Mouse (Mus musculus): ENCODE data around the gene Prkch. TPM values are rescaled to one million over a fixed set of nuclear protein-coding genes. Genes with fewer than 3 reads are reported as not detected.

Gene Prkch
- polyA plus RNA-seq, 1 experiment from 2014 or later, result 11.3 TPM

DNA sequence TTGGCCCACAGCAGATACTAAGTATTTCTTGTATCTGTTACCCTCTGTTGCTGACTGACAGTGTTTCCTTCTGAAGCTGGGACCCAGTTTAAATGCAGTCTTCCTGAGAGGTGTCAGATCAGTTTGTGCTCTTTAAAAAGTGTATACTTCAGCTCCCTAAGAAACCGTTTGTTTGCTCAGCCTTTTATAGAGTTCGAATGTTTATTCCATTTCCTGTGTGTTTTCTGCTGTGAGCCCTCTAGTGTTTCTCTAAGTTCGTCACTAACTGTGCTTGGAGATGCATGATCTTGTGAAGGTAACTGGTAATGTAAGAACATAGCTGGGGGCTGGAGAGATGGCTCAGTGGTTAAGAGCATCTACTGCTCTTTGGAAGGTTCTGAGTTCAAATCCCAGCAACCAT, 27.1 kb downstream of the Prkch start:
- no peaks in the 10 kb centered on the region for H3K9me3 ChIP-seq (replicated peaks)
- WGBS, result 65% methylated on average over 3 of the region's 3 CpGs
- H3K9ac ChIP-seq, result no peak overlapping the region
- no peak overlapping the region for H3K4me2 ChIP-seq
- H3K36me3 ChIP-seq, result no peaks in the 10 kb centered on the region
- no peak for ATAC-seq (replicated peaks; ENCODE audit: insufficient number of reproducible peaks, insufficient read depth, low FRiP score, low read depth)
- H3K27me3 ChIP-seq, result no peaks in the 10 kb centered on the region
- H3K27ac ChIP-seq, result no peak overlapping the region
- H3K4me1 ChIP-seq (replicated peaks), result peaks cover 25% of the 10 kb centered on the region
- no peak overlapping the region for H3K4me3 ChIP-seq

DNA sequence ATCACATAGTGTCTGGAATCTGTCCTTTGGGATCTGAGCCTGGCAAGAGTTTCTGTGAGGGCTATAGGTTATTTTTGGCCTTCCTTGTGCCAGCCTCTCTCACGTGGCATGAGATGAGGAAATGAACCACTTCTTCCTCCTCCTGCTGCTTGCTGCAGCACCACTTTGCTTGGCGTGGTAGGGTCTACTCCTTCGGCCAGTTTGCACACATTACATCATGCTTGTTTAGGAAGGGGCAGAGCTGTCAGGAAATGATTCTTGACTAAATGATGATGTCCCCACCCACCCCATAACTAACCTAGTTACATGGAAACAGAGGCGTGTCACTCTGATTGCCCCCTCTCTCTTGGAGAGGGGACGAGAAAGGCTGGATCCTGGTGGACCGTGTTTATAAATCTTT, 28.6 kb downstream of the Prkch start:
- ATAC-seq (replicated peaks; ENCODE audit: insufficient number of reproducible peaks, insufficient read depth, low FRiP score, low read depth), result no peak
- no peaks in the 10 kb centered on the region for H3K36me3 ChIP-seq
- no peaks in the 10 kb centered on the region for H3K9me3 ChIP-seq (replicated peaks)
- no peak overlapping the region for H3K4me3 ChIP-seq
- peaks cover 33% of the 10 kb centered on the region for H3K4me1 ChIP-seq (replicated peaks)
- H3K27me3 ChIP-seq, result no peaks in the 10 kb centered on the region
- no peak overlapping the region for H3K4me2 ChIP-seq
- WGBS, result 61% methylated on average over 6 of the region's 6 CpGs
- H3K9ac ChIP-seq, result no peak overlapping the region
- no peak overlapping the region for H3K27ac ChIP-seq

GRCm38 (mm10) chr12:73617652-73618051, 33.1 kb downstream of the Prkch start:
- no peaks in the 10 kb centered on the region for H3K9me3 ChIP-seq (replicated peaks)
- peak overlapping the region; percentile 24 for H3K4me2 ChIP-seq
- no peaks in the 10 kb centered on the region for H3K36me3 ChIP-seq
- H3K27ac ChIP-seq, result 0 out of 2 replicates have a peak overlapping the region, but pooled peaks have one; percentile 0
- 23% methylated on average over 10 of the region's 10 CpGs for WGBS
- no peaks in the 10 kb centered on the region for H3K27me3 ChIP-seq
- H3K4me3 ChIP-seq, result no peak overlapping the region
- peak; percentile 60 for ATAC-seq (replicated peaks; ENCODE audit: insufficient number of reproducible peaks, insufficient read depth, low FRiP score, low read depth)
- peaks cover 16% of the 10 kb centered on the region for H3K4me1 ChIP-seq (replicated peaks)
- no peak overlapping the region for H3K9ac ChIP-seq

GRCm38 (mm10) chr12:73625277-73626032, 40.9 kb downstream of the Prkch start:
- Histone ChIP-seq H3K4me3 (no peak overlapping the region), H3K9me3 (replicated peaks) (no peaks in the 10 kb centered on the region), H3K36me3 (no peaks in the 10 kb centered on the region), H3K27me3 (no peaks in the 10 kb centered on the region), H3K4me2 (no peak overlapping the region), H3K4me1 (replicated peaks) (no peaks in the 10 kb centered on the region; the same call in 1 of the 2 replicates), H3K27ac (no peak overlapping the region), H3K9ac (no peak overlapping the region)
- no peak for ATAC-seq (replicated peaks; ENCODE audit: insufficient number of reproducible peaks, insufficient read depth, low FRiP score, low read depth)
- WGBS, result 83% methylated on average over 6 of the region's 6 CpGs

DNA sequence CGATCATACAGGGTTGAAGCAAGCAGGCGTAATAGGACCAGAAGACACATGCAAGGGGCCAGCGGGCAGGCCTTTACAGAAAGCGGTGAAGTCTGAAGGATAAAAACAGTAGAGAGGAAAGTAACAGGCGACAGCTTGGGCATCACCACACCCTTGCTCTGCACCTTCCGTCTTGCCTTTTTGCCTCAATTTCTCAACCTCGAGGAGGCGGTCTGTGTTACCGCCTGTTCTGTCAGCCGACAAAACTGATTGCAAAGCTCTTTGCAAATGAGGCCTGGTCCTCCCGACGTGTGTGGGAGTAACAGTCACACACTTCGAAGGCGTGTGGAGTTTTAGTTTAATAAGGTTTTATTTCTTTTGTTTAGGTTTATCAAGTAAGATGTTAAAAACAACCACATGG, 43.3 kb downstream of the Prkch start:
- ATAC-seq (replicated peaks; ENCODE audit: insufficient number of reproducible peaks, insufficient read depth, low FRiP score, low read depth), result no peak
- 86% methylated on average over 14 of the region's 14 CpGs for WGBS
- H3K9ac ChIP-seq, result no peak overlapping the region
- no peak overlapping the region for H3K4me2 ChIP-seq
- no peaks in the 10 kb centered on the region for H3K9me3 ChIP-seq (replicated peaks)
- no peaks in the 10 kb centered on the region for H3K27me3 ChIP-seq
- peaks cover 6% of the 10 kb centered on the region; the same call in 1 of the 2 replicates for H3K4me1 ChIP-seq (replicated peaks)
- no peaks in the 10 kb centered on the region for H3K36me3 ChIP-seq
- H3K4me3 ChIP-seq, result no peak overlapping the region
- no peak overlapping the region for H3K27ac ChIP-seq

GRCm38 (mm10) chr12:73630596-73630995, 46.0 kb downstream of the Prkch start:
- no peak for ATAC-seq (replicated peaks; ENCODE audit: insufficient number of reproducible peaks, insufficient read depth, low FRiP score, low read depth)
- 72% methylated on average over 11 of the region's 11 CpGs for WGBS

GRCm38 (mm10) chr12:73631148-73631547, 46.6 kb downstream of the Prkch start:
- peaks cover 12% of the 10 kb centered on the region; the same call in 1 of the 2 replicates for H3K4me1 ChIP-seq (replicated peaks)
- H3K27me3 ChIP-seq, result no peaks in the 10 kb centered on the region
- H3K4me2 ChIP-seq, result no peak overlapping the region
- H3K36me3 ChIP-seq, result no peaks in the 10 kb centered on the region
- H3K9me3 ChIP-seq (replicated peaks), result no peaks in the 10 kb centered on the region
- no peak overlapping the region for H3K4me3 ChIP-seq
- WGBS, result 69% methylated on average over 11 of the region's 11 CpGs
- H3K27ac ChIP-seq, result no peak overlapping the region
- H3K9ac ChIP-seq, result no peak overlapping the region
- no peak for ATAC-seq (replicated peaks; ENCODE audit: insufficient number of reproducible peaks, insufficient read depth, low FRiP score, low read depth)

More at GRCm38 (mm10) chr12:73630596-73630995, 46.0 kb downstream of the Prkch start:
- Histone ChIP-seq H3K36me3 (no peaks in the 10 kb centered on the region), H3K9ac (no peak overlapping the region), H3K9me3 (replicated peaks) (no peaks in the 10 kb centered on the region), H3K27ac (no peak overlapping the region), H3K4me1 (replicated peaks) (peaks cover 12% of the 10 kb centered on the region; the same call in 1 of the 2 replicates), H3K4me2 (no peak overlapping the region), H3K27me3 (no peaks in the 10 kb centered on the region), H3K4me3 (no peak overlapping the region)

DNA sequence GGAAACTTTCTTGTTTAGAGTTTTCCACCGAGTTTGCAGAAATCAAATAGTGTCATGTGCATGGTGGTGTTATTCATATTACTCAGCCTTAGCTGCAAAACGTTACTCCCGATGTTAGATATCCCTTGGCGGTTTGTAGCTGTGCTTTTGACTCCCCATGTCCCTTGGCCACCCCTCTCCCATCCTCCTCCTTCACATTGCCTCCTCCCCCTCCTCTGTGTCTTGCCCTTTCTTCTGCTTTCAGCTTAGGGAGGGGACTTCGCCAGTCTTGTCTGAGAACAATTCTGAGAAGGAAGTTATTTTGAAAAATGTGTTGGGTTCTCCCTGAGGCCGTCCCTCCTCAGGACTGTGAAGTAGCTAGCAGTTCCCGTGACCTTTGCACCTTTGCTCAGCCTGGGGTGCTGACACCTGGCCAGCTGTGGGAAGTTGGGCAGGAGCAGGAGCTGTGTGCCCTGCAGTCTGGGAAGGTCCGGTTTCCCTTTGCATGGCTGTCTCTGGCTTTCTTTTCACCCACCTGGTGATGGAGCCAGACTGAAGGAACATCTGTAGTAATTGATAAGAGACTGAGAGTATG, 48.2 kb downstream of the Prkch start:
- H3K4me2 ChIP-seq, result no peak overlapping the region
- no peak for ATAC-seq (replicated peaks; ENCODE audit: insufficient number of reproducible peaks, insufficient read depth, low FRiP score, low read depth)
- H3K9ac ChIP-seq, result no peak overlapping the region
- H3K27ac ChIP-seq, result peak overlapping the region; percentile 24
- no peaks in the 10 kb centered on the region for H3K9me3 ChIP-seq (replicated peaks)
- no peaks in the 10 kb centered on the region for H3K36me3 ChIP-seq
- WGBS, result 23% methylated on average over 8 of the region's 8 CpGs
- H3K4me1 ChIP-seq (replicated peaks), result peaks cover 12% of the 10 kb centered on the region; the same call in 1 of the 2 replicates
- H3K27me3 ChIP-seq, result no peaks in the 10 kb centered on the region
- no peak overlapping the region for H3K4me3 ChIP-seq

DNA sequence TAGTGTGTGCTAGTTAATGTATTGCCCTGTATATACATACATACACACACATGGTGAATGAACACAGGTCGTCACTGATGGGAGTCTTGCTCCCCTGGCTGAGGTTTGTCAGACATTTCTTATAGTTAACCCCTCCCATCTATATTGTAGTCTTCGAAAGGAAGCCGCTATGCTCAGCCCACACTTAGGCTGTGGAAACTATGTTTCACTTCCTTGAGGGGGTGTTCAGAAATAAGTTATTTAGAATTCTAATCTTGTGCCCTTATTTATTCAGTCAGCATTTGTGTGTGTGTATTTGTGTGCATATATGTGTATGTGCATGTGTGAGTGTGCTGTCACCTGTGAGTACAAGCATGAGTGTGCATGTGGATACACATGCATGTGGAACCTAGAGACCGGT, 49.1 kb downstream of the Prkch start:
- ATAC-seq (replicated peaks; ENCODE audit: insufficient number of reproducible peaks, insufficient read depth, low FRiP score, low read depth), result no peak
- WGBS, result 71% methylated on average over 4 of the region's 4 CpGs

DNA sequence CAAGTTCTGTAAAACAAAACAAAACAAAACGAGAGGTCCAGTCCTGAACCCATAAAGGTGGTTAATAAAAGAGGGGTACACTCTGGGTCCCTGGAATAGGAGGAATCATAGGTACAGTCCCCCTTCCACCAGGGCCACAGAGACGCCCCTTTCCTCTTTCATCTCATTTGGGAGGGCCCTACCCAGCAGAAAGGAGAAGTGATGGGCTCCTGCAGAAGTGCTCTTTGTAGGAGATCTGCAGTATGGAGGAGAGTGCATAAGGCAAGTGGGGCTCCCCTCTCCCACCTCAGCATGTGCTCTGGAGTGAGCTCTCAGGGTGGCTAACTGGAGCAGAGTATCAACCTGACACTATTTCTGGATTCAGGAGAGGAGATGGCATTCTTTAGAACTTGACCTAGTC, 55.0 kb downstream of the Prkch start:
- Histone ChIP-seq H3K36me3 (no peaks in the 10 kb centered on the region), H3K27me3 (no peaks in the 10 kb centered on the region), H3K27ac (no peak overlapping the region), H3K4me3 (no peak overlapping the region), H3K4me1 (replicated peaks) (no peaks in the 10 kb centered on the region), H3K9ac (no peak overlapping the region), H3K4me2 (no peak overlapping the region), H3K9me3 (replicated peaks) (no peaks in the 10 kb centered on the region)
- WGBS, result 71% methylated on average over 2 of the region's 2 CpGs
- ATAC-seq (replicated peaks; ENCODE audit: insufficient number of reproducible peaks, insufficient read depth, low FRiP score, low read depth), result no peak

More for the DNA sequence above, 49.1 kb downstream of the Prkch start:
- Histone ChIP-seq H3K9me3 (replicated peaks) (no peaks in the 10 kb centered on the region), H3K36me3 (no peaks in the 10 kb centered on the region), H3K27ac (no peak overlapping the region), H3K4me3 (no peak overlapping the region), H3K9ac (no peak overlapping the region), H3K27me3 (no peaks in the 10 kb centered on the region), H3K4me2 (no peak overlapping the region), H3K4me1 (replicated peaks) (peaks cover 12% of the 10 kb centered on the region; the same call in 1 of the 2 replicates)

GRCm38 (mm10) chr12:73641183-73641582, 56.6 kb downstream of the Prkch start:
- WGBS, result 77% methylated on average over 13 of the region's 13 CpGs
- no peak for ATAC-seq (replicated peaks; ENCODE audit: insufficient number of reproducible peaks, insufficient read depth, low FRiP score, low read depth)
- Histone ChIP-seq H3K9ac (no peak overlapping the region), H3K9me3 (replicated peaks) (no peaks in the 10 kb centered on the region), H3K27me3 (no peaks in the 10 kb centered on the region), H3K4me1 (replicated peaks) (no peaks in the 10 kb centered on the region), H3K36me3 (no peaks in the 10 kb centered on the region), H3K4me3 (no peak overlapping the region), H3K27ac (no peak overlapping the region), H3K4me2 (no peak overlapping the region)

GRCm38 (mm10) chr12:73645216-73645615, 60.6 kb downstream of the Prkch start:
- Histone ChIP-seq H3K9me3 (replicated peaks) (no peaks in the 10 kb centered on the region), H3K27me3 (no peaks in the 10 kb centered on the region), H3K4me1 (replicated peaks) (no peaks in the 10 kb centered on the region), H3K36me3 (no peaks in the 10 kb centered on the region), H3K9ac (no peak overlapping the region), H3K4me3 (no peak overlapping the region), H3K4me2 (no peak overlapping the region), H3K27ac (no peak overlapping the region)
- no peak for ATAC-seq (replicated peaks; ENCODE audit: insufficient number of reproducible peaks, insufficient read depth, low FRiP score, low read depth)
- 84% methylated on average over 6 of the region's 6 CpGs for WGBS
